Mouse (Mus musculus) megakaryocyte, embryonic 14.5 days (primary cell): ENCODE data around the gene Adamts9.

ENCODE experiments used
- FLI1 ChIP-seq: IDR thresholded peaks from 2 replicates; pipeline ENCODE4 v1.6.1; 2012; ENCODE audit warnings: low read length, inconsistent platforms, mixed read lengths
- GATA1 ChIP-seq: IDR thresholded peaks from 3 replicates; pipeline ENCODE4 v1.6.1; 2012; ENCODE audit warnings: mixed read lengths, low read length, inconsistent platforms, borderline replicate concordance

- TF ChIP-seq GATA1 (no peak), FLI1 (no peak)
Observed at GRCm38 (mm10) chr6:92759616-92760015, 183.7 kb downstream of the Adamts9 start.
